Mouse (Mus musculus) forebrain, embryonic 12.5 days (tissue): Measurements from ENCODE around the gene Otop2. TPM values are rescaled to one million over a fixed set of nuclear protein-coding genes. Genes with fewer than 3 reads are reported as not detected.
A peak's percentile ranks its signal among the peaks of the same experiment; 100 is the strongest.

Experiments
- ATAC-seq: fragments of 200-750 bp; cut with Nextera tagmentation; 2 replicates; pipeline ENCODE4 v1.8.0; 2017; ENCODE audit warnings: moderate TSS enrichment; ENCODE audit not compliant: low FRiP score
- H3K27ac ChIP-seq: fragments of 300-500 bp; sonication (generic); 2 replicates; pipeline ENCODE4 v1.5.1; 2016; ENCODE audit warnings: mild to moderate bottlenecking
- H3K27me3 ChIP-seq: fragments of 300-500 bp; sonication (generic); 2 replicates; pipeline ENCODE4 v1.6.1; 2016; ENCODE audit warnings: mild to moderate bottlenecking
- H3K36me3 ChIP-seq: fragments of 300-500 bp; sonication (generic); replicated peaks from 2 replicates; pipeline ENCODE4 v1.6.1; 2016; ENCODE audit warnings: mild to moderate bottlenecking
- H3K4me1 ChIP-seq: fragments of 300-500 bp; sonication (generic); 2 replicates; pipeline ENCODE4 v1.6.1; 2016
- H3K4me2 ChIP-seq: fragments of 300-500 bp; sonication (generic); 2 replicates; pipeline ENCODE4 v1.6.1; 2016; ENCODE audit warnings: mild to moderate bottlenecking, moderate library complexity
- H3K4me3 ChIP-seq: fragments of 300-500 bp; sonication (generic); replicated peaks from 2 replicates; pipeline ENCODE4 v1.5.1; 2016; ENCODE audit warnings: mild to moderate bottlenecking
- H3K9ac ChIP-seq: fragments of 300-500 bp; sonication (generic); 2 replicates; pipeline ENCODE4 v1.6.1; 2016; ENCODE audit warnings: mild to moderate bottlenecking
- H3K9me3 ChIP-seq: fragments of 300-500 bp; sonication (generic); 2 replicates; pipeline ENCODE4 v1.6.1; 2016
- WGBS: fragments of 180-500 bp; shearing (Covaris S2); methylation state at CpG from one replicate; pipeline ENCODE4 v1.1.7; 2016; 5-methylcytosine and 5-hydroxymethylcytosine counted together
- polyA plus RNA-seq: library from polyadenylated mRNA; unstranded; fragments of >200 nt; fragmentation: Nextera tagmentation; extraction: Ambion mirVana; gene quantifications from 2 replicates; pipeline ENCODE4 v1.2.1, GENCODE M21; 2016

Otop2 gene
- polyA plus RNA-seq, 1 experiment from 2014 or later = not detected

- Histone ChIP-seq H3K9ac (peak overlapping the region; percentile 78), H3K27me3 (peaks cover 21% of the 10 kb centered on the region; the same call in 1 of the 2 replicates), H3K4me1 (peaks cover 24% of the 10 kb centered on the region), H3K4me2 (peak overlapping the region; percentile 97), H3K4me3 (peak overlapping the region; percentile 70), H3K9me3 (no peaks in the 10 kb centered on the region), H3K27ac (0 out of 2 replicates have a peak overlapping the region, but pooled peaks have one; percentile 25), H3K36me3 (no peaks in the 10 kb centered on the region)
- 42% methylated on average over 7 of the region's 7 CpGs for WGBS
- ATAC-seq = peak; percentile 16; the same call in 1 of the 2 replicates
Observed at GRCm38 (mm10) chr11:115366039-115366705, 59.2 kb downstream of the Otop2 start.

- Histone ChIP-seq H3K27ac (peak overlapping the region; percentile 68), H3K27me3 (peaks cover 26% of the 10 kb centered on the region), H3K4me2 (peak overlapping the region; percentile 97), H3K36me3 (no peaks in the 10 kb centered on the region), H3K4me3 (peak overlapping the region; percentile 70), H3K4me1 (peaks cover 24% of the 10 kb centered on the region), H3K9me3 (no peaks in the 10 kb centered on the region), H3K9ac (peak overlapping the region; percentile 78)
- 2% methylated on average over 27 of the region's 28 CpGs for WGBS
- ATAC-seq = peak; percentile 68
Observed at GRCm38 (mm10) chr11:115366706-115367394, 59.9 kb downstream of the Otop2 start.

GRCm38 (mm10) chr11:115367395-115367944 lies 60.5 kb downstream of the Otop2 start, which contains the start of gene Hid1:
Gene Hid1 (minus strand): TSS chr11:115367756.
- ATAC-seq = peak; percentile 92
- WGBS = under 1% methylated on average over 39 of the region's 39 CpGs
- Histone ChIP-seq H3K4me1 (peaks cover 24% of the 10 kb centered on the region), H3K9me3 (no peaks in the 10 kb centered on the region), H3K4me2 (peak within 1 kb of the TSS; percentile 97), H3K36me3 (no peaks in the 10 kb centered on the region), H3K27me3 (peaks cover 29% of the 10 kb centered on the region), H3K4me3 (peak within 1 kb of the TSS; percentile 70), H3K9ac (peak within 1 kb of the TSS; percentile 78), H3K27ac (peak within 1 kb of the TSS; percentile 68)

- Histone ChIP-seq H3K36me3 (no peaks in the 10 kb centered on the region), H3K27me3 (peaks cover 51% of the 10 kb centered on the region), H3K4me3 (no peak overlapping the region), H3K9ac (no peak overlapping the region), H3K9me3 (no peaks in the 10 kb centered on the region), H3K4me1 (peaks cover 35% of the 10 kb centered on the region), H3K4me2 (no peak overlapping the region), H3K27ac (no peak overlapping the region)
- WGBS = 63% methylated on average over 7 of the region's 7 CpGs
- no peak for ATAC-seq
Observed at GRCm38 (mm10) chr11:115370368-115370767, 63.4 kb downstream of the Otop2 start.

GRCm38 (mm10) chr11:115371354-115371753 lies 64.4 kb downstream of the Otop2 start:
- Histone ChIP-seq H3K4me3 (no peak overlapping the region), H3K9me3 (no peaks in the 10 kb centered on the region), H3K36me3 (no peaks in the 10 kb centered on the region), H3K4me1 (peaks cover 28% of the 10 kb centered on the region), H3K27me3 (peaks cover 52% of the 10 kb centered on the region), H3K27ac (no peak overlapping the region), H3K4me2 (no peak overlapping the region), H3K9ac (no peak overlapping the region)
- no peak for ATAC-seq
- 70% methylated on average over 8 of the region's 8 CpGs for WGBS

GRCm38 (mm10) chr11:115372015-115372414 lies 65.1 kb downstream of the Otop2 start:
- no peaks in the 10 kb centered on the region for H3K36me3 ChIP-seq
- no peak overlapping the region for H3K4me2 ChIP-seq
- no peak for ATAC-seq
- no peaks in the 10 kb centered on the region for H3K9me3 ChIP-seq
- 74% methylated on average over 1 of the region's 1 CpGs for WGBS
- no peak overlapping the region for H3K9ac ChIP-seq
- H3K27me3 ChIP-seq = peaks cover 53% of the 10 kb centered on the region
- H3K27ac ChIP-seq = no peak overlapping the region
- H3K4me1 ChIP-seq = peaks cover 22% of the 10 kb centered on the region
- no peak overlapping the region for H3K4me3 ChIP-seq

- no peak for ATAC-seq
- no peak overlapping the region for H3K4me2 ChIP-seq
- H3K27ac ChIP-seq = no peak overlapping the region
- peaks cover 15% of the 10 kb centered on the region for H3K4me1 ChIP-seq
- 45% methylated on average over 2 of the region's 2 CpGs for WGBS
- peaks cover 53% of the 10 kb centered on the region for H3K27me3 ChIP-seq
- H3K36me3 ChIP-seq = no peaks in the 10 kb centered on the region
- no peak overlapping the region for H3K9ac ChIP-seq
- no peak overlapping the region for H3K4me3 ChIP-seq
- H3K9me3 ChIP-seq = no peaks in the 10 kb centered on the region
Observed at GRCm38 (mm10) chr11:115372737-115373136, 65.8 kb downstream of the Otop2 start.

- peak overlapping the region; percentile 61 for H3K9ac ChIP-seq
- ATAC-seq = peak; percentile 57; the same call in 1 of the 2 replicates
- peaks cover 14% of the 10 kb centered on the region for H3K4me1 ChIP-seq
- H3K36me3 ChIP-seq = no peaks in the 10 kb centered on the region
- peaks cover 46% of the 10 kb centered on the region for H3K27me3 ChIP-seq
- H3K9me3 ChIP-seq = 0 out of 2 replicates have a peak, but pooled peaks cover 3% of the 10 kb centered on the region
- H3K27ac ChIP-seq = no peak overlapping the region
- WGBS = 3% methylated on average over 30 of the region's 30 CpGs
- H3K4me2 ChIP-seq = peak overlapping the region; percentile 73
- peak overlapping the region; percentile 46 for H3K4me3 ChIP-seq
Observed at GRCm38 (mm10) chr11:115373805-115374694, 67.1 kb downstream of the Otop2 start.

GRCm38 (mm10) chr11:115374695-115375425 lies 67.9 kb downstream of the Otop2 start:
- no peak overlapping the region for H3K27ac ChIP-seq
- H3K27me3 ChIP-seq = peaks cover 43% of the 10 kb centered on the region
- no peaks in the 10 kb centered on the region for H3K36me3 ChIP-seq
- WGBS = 69% methylated on average over 12 of the region's 12 CpGs
- H3K9ac ChIP-seq = peak overlapping the region; percentile 61
- peaks cover 14% of the 10 kb centered on the region for H3K4me1 ChIP-seq
- H3K4me2 ChIP-seq = peak overlapping the region; percentile 73
- ATAC-seq = no peak
- H3K4me3 ChIP-seq = peak overlapping the region; percentile 46; the same call in 1 of the 2 replicates
- 0 out of 2 replicates have a peak, but pooled peaks cover 3% of the 10 kb centered on the region for H3K9me3 ChIP-seq

- H3K27me3 ChIP-seq = peaks cover 38% of the 10 kb centered on the region
- peaks cover 20% of the 10 kb centered on the region for H3K4me1 ChIP-seq
- 76% methylated on average over 7 of the region's 7 CpGs for WGBS
- H3K9me3 ChIP-seq = 0 out of 2 replicates have a peak, but pooled peaks cover 3% of the 10 kb centered on the region
- no peak overlapping the region for H3K27ac ChIP-seq
- no peak overlapping the region for H3K9ac ChIP-seq
- no peaks in the 10 kb centered on the region for H3K36me3 ChIP-seq
- no peak overlapping the region for H3K4me2 ChIP-seq
- ATAC-seq = no peak
- H3K4me3 ChIP-seq = no peak overlapping the region
Observed at GRCm38 (mm10) chr11:115376722-115377121, 69.8 kb downstream of the Otop2 start.

GRCm38 (mm10) chr11:115377254-115377653 lies 70.3 kb downstream of the Otop2 start:
- Histone ChIP-seq H3K27ac (no peak overlapping the region), H3K36me3 (no peaks in the 10 kb centered on the region), H3K27me3 (peaks cover 36% of the 10 kb centered on the region), H3K4me2 (no peak overlapping the region), H3K9ac (no peak overlapping the region), H3K9me3 (0 out of 2 replicates have a peak, but pooled peaks cover 3% of the 10 kb centered on the region), H3K4me1 (peaks cover 20% of the 10 kb centered on the region), H3K4me3 (no peak overlapping the region)
- WGBS = 89% methylated on average over 4 of the region's 4 CpGs
- ATAC-seq = no peak
